Mouse (Mus musculus) liver, embryonic 12.5 days (tissue): ENCODE data around the gene Oas1f. TPM values are rescaled to one million over a fixed set of nuclear protein-coding genes. Genes with fewer than 3 reads are reported as not detected.
"Not testable (repeated sequence)": the region's sequence is repeated elsewhere in the genome, so short reads cannot be mapped to it uniquely, and the experiment has no call there.

ENCODE experiments used
- ATAC-seq: fragments of 200-750 bp; cut with Nextera tagmentation; 2 replicates; pipeline ENCODE4 v1.8.0; 2017; ENCODE audit warnings: moderate number of reproducible peaks, mild to moderate bottlenecking, moderate library complexity
- H3K27ac ChIP-seq: fragments of 300-500 bp; sonication (generic); 2 replicates; pipeline ENCODE4 v1.5.1; 2016; ENCODE audit warnings: mild to moderate bottlenecking
- H3K27me3 ChIP-seq: fragments of 300-500 bp; sonication (generic); replicated peaks from 2 replicates; pipeline ENCODE4 v1.6.1; 2016; ENCODE audit warnings: mild to moderate bottlenecking, moderate library complexity
- H3K36me3 ChIP-seq: fragments of 300-500 bp; sonication (generic); 2 replicates; pipeline ENCODE4 v1.6.1; 2016; ENCODE audit warnings: mild to moderate bottlenecking, moderate library complexity
- H3K4me1 ChIP-seq: fragments of 300-500 bp; sonication (generic); 2 replicates; pipeline ENCODE4 v1.6.1; 2016
- H3K4me2 ChIP-seq: fragments of 300-500 bp; sonication (generic); 2 replicates; pipeline ENCODE4 v1.6.1; 2016; ENCODE audit warnings: mild to moderate bottlenecking, moderate library complexity
- H3K4me3 ChIP-seq: fragments of 300-500 bp; sonication (generic); 2 replicates; pipeline ENCODE4 v1.5.1; 2016; ENCODE audit warnings: mild to moderate bottlenecking, moderate library complexity
- H3K9ac ChIP-seq: fragments of 300-500 bp; sonication (generic); 2 replicates; pipeline ENCODE4 v1.6.1; 2016; ENCODE audit warnings: mild to moderate bottlenecking, moderate library complexity
- H3K9me3 ChIP-seq: fragments of 300-500 bp; sonication (generic); replicated peaks from 2 replicates; pipeline ENCODE4 v1.6.1; 2016; ENCODE audit warnings: mild to moderate bottlenecking, moderate library complexity
- WGBS: fragments of 180-500 bp; shearing (Covaris S2); methylation state at CpG from one replicate; pipeline ENCODE4 v1.1.7; 2016; ENCODE audit not compliant: insufficient replicate concordance; 5-methylcytosine and 5-hydroxymethylcytosine counted together
- polyA plus RNA-seq: library from polyadenylated mRNA; unstranded; fragments of >200 nt; fragmentation: Nextera tagmentation; extraction: Ambion mirVana; gene quantifications from 2 replicates; pipeline ENCODE4 v1.2.1, GENCODE M21; 2016

Oas1f gene
- polyA plus RNA-seq = not detected in 2 replicates

DNA sequence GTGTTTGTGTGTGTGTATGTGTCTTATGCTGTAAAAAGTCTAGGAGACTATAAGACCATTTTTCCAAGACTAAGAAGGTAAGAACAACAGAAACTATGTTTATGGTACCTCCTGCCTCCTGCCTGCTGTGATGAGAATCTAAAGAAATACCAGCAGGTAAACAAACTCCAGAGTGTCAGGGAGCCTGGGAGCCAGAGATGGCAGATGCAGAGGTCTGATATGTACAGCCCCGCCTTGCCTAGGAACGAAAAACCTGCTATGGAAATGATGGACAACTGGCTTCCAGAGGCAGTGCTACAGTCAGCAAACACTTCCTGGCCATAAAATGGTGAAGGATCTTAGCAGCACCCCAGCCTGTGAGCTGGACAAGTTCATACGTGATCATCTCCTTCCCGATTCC lies at the start of gene Oas1f:
Oas1f (plus strand) TSS at position 301 of the 400 bp plus-strand sequence.
- Histone ChIP-seq H3K4me2 (no peak within 1 kb of the TSS), H3K9me3 (no peaks in the 10 kb centered on the region), H3K27ac (no peak within 1 kb of the TSS), H3K27me3 (no peaks in the 10 kb centered on the region), H3K36me3 (no peaks in the 10 kb centered on the region), H3K9ac (no peak within 1 kb of the TSS), H3K4me1 (no peaks in the 10 kb centered on the region), H3K4me3 (no peak within 1 kb of the TSS)
- WGBS = 47% methylated on average over 4 of the region's 4 CpGs
- no peak for ATAC-seq

DNA sequence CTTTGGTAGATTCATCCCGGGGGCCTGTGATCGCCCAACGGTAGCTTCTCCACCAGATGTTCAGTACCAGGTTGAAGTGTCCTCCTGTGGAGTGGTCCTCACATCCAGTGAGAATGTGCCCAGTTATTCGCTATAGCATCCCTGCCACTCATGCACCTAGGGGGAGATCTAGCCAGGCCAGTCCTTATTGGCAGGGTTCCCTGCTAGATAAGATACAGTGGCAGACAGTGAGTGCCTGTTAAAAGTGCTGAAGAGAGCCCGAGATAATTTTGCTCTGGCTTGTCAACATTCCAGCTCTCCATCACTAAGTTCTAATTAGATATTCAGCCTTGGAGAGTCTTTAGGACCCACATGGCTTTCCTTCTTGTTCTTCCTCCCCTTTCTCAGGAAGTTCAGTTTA lies 49.0 kb upstream of the Oas1f start:
- not testable (repeated sequence) for H3K36me3 ChIP-seq, H3K4me2 ChIP-seq, H3K4me3 ChIP-seq

GRCm38 (mm10) chr5:120798943-120799342 lies 48.2 kb upstream of the Oas1f start:
- H3K27me3 ChIP-seq, ATAC-seq, H3K4me3 ChIP-seq, H3K27ac ChIP-seq, H3K4me1 ChIP-seq, H3K4me2 ChIP-seq, H3K9me3 ChIP-seq, H3K9ac ChIP-seq, H3K36me3 ChIP-seq: not testable (repeated sequence)
- WGBS = 60% methylated on average over 2 of the region's 2 CpGs

More for the DNA sequence above, 49.0 kb upstream of the Oas1f start:
- 66% methylated on average over 5 of the region's 5 CpGs for WGBS
- H3K4me1 ChIP-seq, H3K9me3 ChIP-seq, H3K9ac ChIP-seq, H3K27ac ChIP-seq, ATAC-seq, H3K27me3 ChIP-seq: not testable (repeated sequence)

- no peak for ATAC-seq
- no peak overlapping the region for H3K4me3 ChIP-seq
- 27% methylated on average over 2 of the region's 2 CpGs for WGBS
- H3K4me2 ChIP-seq = no peak overlapping the region
- no peaks in the 10 kb centered on the region for H3K36me3 ChIP-seq
- H3K9ac ChIP-seq = no peak overlapping the region
- no peak overlapping the region for H3K27ac ChIP-seq
- no peaks in the 10 kb centered on the region for H3K27me3 ChIP-seq
- H3K4me1 ChIP-seq = no peaks in the 10 kb centered on the region
- no peaks in the 10 kb centered on the region for H3K9me3 ChIP-seq
Observed at GRCm38 (mm10) chr5:120803596-120803995, 43.6 kb upstream of the Oas1f start.

DNA sequence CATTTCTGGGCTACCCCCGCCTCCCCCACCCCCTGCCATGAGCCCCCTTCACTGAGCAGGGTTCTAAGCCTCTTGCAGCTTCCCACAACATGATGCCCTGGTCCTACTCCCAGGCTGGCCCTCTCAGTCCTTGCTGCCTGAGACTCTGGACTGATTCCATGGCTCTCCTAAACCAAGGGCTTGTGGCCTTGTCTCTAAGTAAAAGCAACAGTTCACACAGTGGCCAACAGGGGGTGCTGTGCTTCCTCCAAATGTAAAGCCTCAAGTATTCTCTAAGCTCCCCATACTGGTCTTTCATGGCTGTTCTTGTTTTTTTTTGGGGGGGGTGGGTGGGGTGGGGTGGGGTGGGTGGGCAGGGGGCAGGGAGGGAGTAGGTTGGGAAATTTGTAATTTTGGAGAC lies 40.7 kb upstream of the Oas1f start:
- Histone ChIP-seq H3K9me3 (no peaks in the 10 kb centered on the region), H3K36me3 (no peaks in the 10 kb centered on the region), H3K9ac (no peak overlapping the region), H3K27me3 (no peaks in the 10 kb centered on the region), H3K27ac (no peak overlapping the region), H3K4me2 (no peak overlapping the region), H3K4me3 (no peak overlapping the region), H3K4me1 (no peaks in the 10 kb centered on the region)
- ATAC-seq = no peak
- 73% methylated on average over 1 of the region's 1 CpGs for WGBS

GRCm38 (mm10) chr5:120809171-120809570 lies 38.0 kb upstream of the Oas1f start:
- no peak overlapping the region for H3K9ac ChIP-seq
- no peak overlapping the region for H3K4me3 ChIP-seq
- ATAC-seq = no peak
- H3K36me3 ChIP-seq = no peaks in the 10 kb centered on the region
- peaks cover 10% of the 10 kb centered on the region for H3K4me1 ChIP-seq
- no peak overlapping the region for H3K27ac ChIP-seq
- no peaks in the 10 kb centered on the region for H3K27me3 ChIP-seq
- 35% methylated on average over 6 of the region's 6 CpGs for WGBS
- no peaks in the 10 kb centered on the region for H3K9me3 ChIP-seq
- H3K4me2 ChIP-seq = no peak overlapping the region

DNA sequence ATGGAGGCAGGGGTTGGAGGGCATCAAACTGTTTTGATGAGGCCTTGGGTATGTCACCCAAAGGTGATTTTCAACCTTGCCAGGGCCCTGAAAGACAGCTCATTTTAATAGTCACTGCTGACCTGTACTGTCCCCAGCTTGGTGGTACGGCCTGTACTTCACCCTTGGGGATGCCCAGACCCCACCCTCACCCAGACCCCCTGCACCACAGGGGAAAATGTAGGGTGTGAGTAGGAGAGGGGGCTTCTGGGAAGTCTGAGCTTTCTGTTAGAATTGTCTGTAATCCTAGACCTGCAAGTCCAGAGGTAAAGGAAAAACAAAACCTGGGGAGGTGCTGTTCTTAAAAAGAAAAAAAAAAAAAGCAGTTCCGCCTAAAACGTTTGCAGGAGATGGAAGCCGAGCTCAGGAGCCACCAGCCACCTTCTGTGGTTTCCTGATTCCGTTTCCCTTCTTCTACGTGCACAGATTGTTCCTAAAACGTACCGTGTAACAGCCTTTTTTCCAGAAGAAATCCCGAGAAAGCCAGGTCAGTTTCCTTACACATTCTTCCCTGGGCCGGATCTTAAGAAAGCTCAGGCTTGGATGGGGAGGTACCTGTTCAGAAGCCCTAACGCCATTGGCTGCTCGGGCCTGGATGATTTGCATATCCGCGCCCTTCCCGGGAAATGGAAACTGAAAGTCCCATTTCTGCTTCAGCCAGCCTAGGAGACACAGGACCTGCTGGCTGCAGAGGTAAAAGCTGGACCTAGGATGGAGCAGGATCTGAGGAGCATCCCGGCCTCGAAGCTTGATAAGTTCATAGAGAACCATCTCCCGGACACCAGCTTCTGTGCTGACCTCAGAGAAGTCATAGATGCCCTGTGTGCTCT lies 35.0 kb upstream of the Oas1f start, which contains the start of gene Oas1c:
Oas1c (minus strand) TSS at position 564 of the 869 bp plus-strand sequence.
- 7% methylated on average over 18 of the region's 18 CpGs for WGBS
- Histone ChIP-seq H3K4me2 (peak within 1 kb of the TSS; percentile 70), H3K4me3 (peak within 1 kb of the TSS; percentile 58), H3K9ac (peak within 1 kb of the TSS; percentile 53), H3K27me3 (no peaks in the 10 kb centered on the region), H3K27ac (no peak within 1 kb of the TSS), H3K4me1 (peaks cover 10% of the 10 kb centered on the region), H3K36me3 (no peaks in the 10 kb centered on the region), H3K9me3 (no peaks in the 10 kb centered on the region)
- peak; percentile 79 for ATAC-seq

DNA sequence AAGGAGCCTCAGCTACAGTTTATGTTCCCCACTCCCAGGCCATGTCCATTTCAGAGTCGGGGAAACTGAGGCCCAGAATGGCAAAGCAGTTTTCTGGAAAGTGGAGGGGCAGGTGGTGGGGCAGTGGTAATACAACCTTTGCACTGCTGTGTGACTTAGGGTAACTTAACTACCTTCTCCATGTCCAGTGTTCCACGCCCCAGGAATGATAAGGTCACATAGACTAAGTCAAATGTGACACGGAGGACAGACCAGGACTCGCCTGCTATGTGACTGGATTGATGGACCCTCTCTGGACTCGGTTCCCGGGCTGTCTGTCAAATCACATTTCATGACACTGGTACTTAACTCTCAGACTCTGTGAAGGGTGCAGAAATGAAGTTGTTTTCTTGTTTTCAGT lies 34.1 kb upstream of the Oas1f start:
- H3K9ac ChIP-seq = peak overlapping the region; percentile 53
- peaks cover 10% of the 10 kb centered on the region for H3K4me1 ChIP-seq
- H3K4me2 ChIP-seq = peak overlapping the region; percentile 70
- H3K9me3 ChIP-seq = no peaks in the 10 kb centered on the region
- ATAC-seq = no peak
- H3K27ac ChIP-seq = no peak overlapping the region
- 59% methylated on average over 6 of the region's 6 CpGs for WGBS
- no peaks in the 10 kb centered on the region for H3K36me3 ChIP-seq
- no peaks in the 10 kb centered on the region for H3K27me3 ChIP-seq
- peak overlapping the region; percentile 58 for H3K4me3 ChIP-seq

DNA sequence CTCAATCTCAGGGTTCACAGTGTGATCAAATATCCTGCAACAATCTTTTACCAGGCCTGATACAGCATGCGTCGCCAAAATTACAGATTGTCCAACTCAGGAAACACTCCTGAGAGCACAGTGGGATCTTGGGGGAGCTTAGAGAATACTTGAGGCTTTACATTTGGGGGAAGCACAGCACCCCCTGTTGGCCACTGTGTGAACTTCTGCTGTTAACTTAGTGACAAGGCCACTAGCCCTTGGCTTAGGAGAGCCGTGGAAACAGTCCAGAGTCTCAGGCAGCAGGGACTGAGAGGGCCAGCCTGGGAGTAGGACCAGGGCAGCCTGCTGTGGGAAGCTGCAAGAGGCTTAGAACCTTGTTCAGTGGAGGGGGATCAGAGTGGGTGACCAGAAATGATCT lies 31.2 kb upstream of the Oas1f start:
- ATAC-seq = no peak
- no peak overlapping the region for H3K27ac ChIP-seq
- H3K4me1 ChIP-seq = peaks cover 10% of the 10 kb centered on the region
- no peak overlapping the region for H3K4me3 ChIP-seq
- H3K9ac ChIP-seq = no peak overlapping the region
- no peaks in the 10 kb centered on the region for H3K27me3 ChIP-seq
- 63% methylated on average over 3 of the region's 3 CpGs for WGBS
- no peaks in the 10 kb centered on the region for H3K36me3 ChIP-seq
- no peaks in the 10 kb centered on the region for H3K9me3 ChIP-seq
- no peak overlapping the region for H3K4me2 ChIP-seq

GRCm38 (mm10) chr5:120818999-120819398 lies 28.2 kb upstream of the Oas1f start:
- no peak overlapping the region for H3K4me2 ChIP-seq
- no peak for ATAC-seq
- no peak overlapping the region for H3K4me3 ChIP-seq
- H3K27ac ChIP-seq = no peak overlapping the region
- H3K27me3 ChIP-seq = no peaks in the 10 kb centered on the region
- no peak overlapping the region for H3K9ac ChIP-seq
- H3K36me3 ChIP-seq = no peaks in the 10 kb centered on the region
- H3K9me3 ChIP-seq = no peaks in the 10 kb centered on the region
- no peaks in the 10 kb centered on the region for H3K4me1 ChIP-seq

- WGBS = 58% methylated on average over 4 of the region's 4 CpGs
- Histone ChIP-seq H3K4me3 (no peak overlapping the region), H3K9ac (no peak overlapping the region), H3K27ac (no peak overlapping the region), H3K4me2 (no peak overlapping the region), H3K27me3 (peaks cover 10% of the 10 kb centered on the region; the same call in 1 of the 2 replicates), H3K9me3 (no peaks in the 10 kb centered on the region), H3K36me3 (no peaks in the 10 kb centered on the region), H3K4me1 (no peaks in the 10 kb centered on the region)
- no peak for ATAC-seq
Observed at GRCm38 (mm10) chr5:120831031-120831430, 16.1 kb upstream of the Oas1f start.

DNA sequence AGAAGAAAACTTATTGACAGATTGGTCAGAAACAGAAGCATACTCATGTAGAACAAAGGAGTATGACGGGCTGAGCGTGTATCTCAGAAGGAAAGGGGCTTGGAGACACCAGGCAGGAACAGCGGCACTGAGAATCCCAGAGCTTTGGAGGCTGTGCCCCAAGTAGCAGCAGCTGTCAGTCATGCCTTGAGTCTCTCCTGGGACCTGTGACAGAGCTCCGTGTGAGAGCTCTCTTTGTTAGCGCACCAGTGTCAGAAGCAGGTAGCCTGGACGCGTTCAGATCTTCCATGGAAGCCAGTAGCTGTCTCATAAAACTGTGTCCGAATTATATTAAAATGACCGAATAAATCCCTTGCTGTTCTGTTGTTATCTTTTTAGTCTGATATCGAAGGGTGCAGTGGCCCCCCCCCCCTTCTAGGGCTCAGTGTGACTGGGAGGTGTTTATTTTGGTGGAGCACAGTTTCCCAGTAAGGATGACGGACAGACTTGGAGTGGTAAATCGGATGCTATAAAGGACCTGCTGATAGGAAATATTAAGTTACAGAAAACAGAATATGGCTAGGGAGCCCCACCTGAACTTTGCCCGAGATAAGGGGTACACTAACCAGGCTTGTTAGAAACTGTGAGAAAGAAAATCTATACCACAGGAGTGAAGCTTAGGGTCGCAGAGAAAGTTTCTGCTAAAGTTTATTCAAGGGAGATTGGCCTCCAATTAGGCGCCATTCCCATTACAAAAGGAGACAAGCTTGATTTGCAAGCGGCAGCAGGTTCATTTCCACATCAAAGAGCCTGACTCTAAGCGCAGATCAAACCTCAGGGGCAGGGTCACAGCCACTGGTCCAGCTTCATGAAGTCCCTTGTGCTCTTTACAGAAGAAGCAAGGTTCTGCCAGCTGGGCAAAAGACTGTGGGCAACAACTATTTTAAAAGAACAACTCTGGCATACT lies 13.6 kb upstream of the Oas1f start:
- Histone ChIP-seq H3K27ac (no peak overlapping the region), H3K27me3 (peaks cover 10% of the 10 kb centered on the region; the same call in 1 of the 2 replicates), H3K9me3 (no peaks in the 10 kb centered on the region), H3K4me3 (no peak overlapping the region), H3K9ac (no peak overlapping the region), H3K4me2 (no peak overlapping the region), H3K4me1 (no peaks in the 10 kb centered on the region), H3K36me3 (no peaks in the 10 kb centered on the region)
- 19% methylated on average over 17 of the region's 17 CpGs for WGBS
- no peak for ATAC-seq
